Mouse (Mus musculus) intestine, postnatal 0 days (tissue): Measurements from ENCODE around the gene Car2. TPM values are rescaled to one million over a fixed set of nuclear protein-coding genes. Genes with fewer than 3 reads are reported as not detected.

Experiments used
- ATAC-seq: fragments of 200-750 bp; cut with Nextera tagmentation; 2 replicates; pipeline ENCODE4 v1.8.0; 2017; ENCODE audit warnings: mild to moderate bottlenecking, moderate TSS enrichment, moderate library complexity
- H3K27ac ChIP-seq: fragments of 300-500 bp; sonication (generic); 2 replicates; pipeline ENCODE4 v1.5.1; 2014; ENCODE audit warnings: mild to moderate bottlenecking, low read depth, low read length, moderate library complexity
- H3K27me3 ChIP-seq: fragments of 300-500 bp; sonication (generic); replicated peaks from 2 replicates; pipeline ENCODE4 v1.6.1; 2014; ENCODE audit warnings: low read length, mixed read lengths; ENCODE audit not compliant: control insufficient read depth, insufficient read depth
- H3K36me3 ChIP-seq: fragments of 300-500 bp; sonication (generic); 2 replicates; pipeline ENCODE4 v1.6.1; 2014; ENCODE audit warnings: mild to moderate bottlenecking, moderate library complexity; ENCODE audit not compliant: control insufficient read depth, insufficient read depth
- H3K4me1 ChIP-seq: fragments of 300-500 bp; sonication (generic); replicated peaks from 2 replicates; pipeline ENCODE4 v1.6.1; 2014; ENCODE audit warnings: antibody characterized with exemption, low read length, mixed read lengths; ENCODE audit not compliant: control insufficient read depth, insufficient read depth
- H3K4me2 ChIP-seq: fragments of 300-500 bp; sonication (generic); replicated peaks from 2 replicates; pipeline ENCODE4 v1.6.1; 2014; ENCODE audit warnings: low read depth, mild to moderate bottlenecking, moderate library complexity
- H3K4me3 ChIP-seq: fragments of 300-500 bp; sonication (generic); 2 replicates; pipeline ENCODE4 v1.5.1; 2014; ENCODE audit warnings: low read depth, low read length
- H3K9ac ChIP-seq: fragments of 300-500 bp; sonication (generic); 2 replicates; pipeline ENCODE4 v1.6.1; 2014; ENCODE audit warnings: mild to moderate bottlenecking, low read depth, low read length
- H3K9me3 ChIP-seq: fragments of 300-500 bp; sonication (generic); 2 replicates; pipeline ENCODE4 v1.6.1; 2016; ENCODE audit warnings: mixed run types; ENCODE audit not compliant: control insufficient read depth
- CTCF ChIP-seq: sonication (generic); IDR thresholded peaks from 2 replicates; pipeline ENCODE4 v1.5.1; 2016; ENCODE audit warnings: low read depth, mild to moderate bottlenecking, control low read depth, antibody characterized with exemption, moderate library complexity
- WGBS: fragments of 180-500 bp; shearing (Covaris S2); extraction: QIAGEN DNeasy Blood & Tissue Kit; methylation state at CpG from one replicate; pipeline ENCODE4 v1.1.7; 2014; 5-methylcytosine and 5-hydroxymethylcytosine counted together
- polyA plus RNA-seq: library from polyadenylated mRNA; unstranded; fragments of >200 nt; fragmentation: Nextera tagmentation; extraction: Ambion mirVana; gene quantifications from 2 replicates; pipeline ENCODE4 v1.2.1, GENCODE M21; 2015

The Car2 gene
- polyA plus RNA-seq, 1 experiment from 2014 or later: 39.5 TPM

- no peaks in the 10 kb centered on the region for H3K36me3 ChIP-seq
- ATAC-seq: no peak
- H3K4me1 ChIP-seq: no peaks in the 10 kb centered on the region
- TF ChIP-seq CTCF: no peak
- no peak overlapping the region for H3K4me3 ChIP-seq
- no peaks in the 10 kb centered on the region for H3K9me3 ChIP-seq
- H3K27me3 ChIP-seq: peaks cover 14% of the 10 kb centered on the region
- H3K9ac ChIP-seq: no peak overlapping the region
- WGBS: 75% methylated on average over 4 of the region's 4 CpGs
- H3K4me2 ChIP-seq: no peak overlapping the region
- H3K27ac ChIP-seq: no peak overlapping the region
Measured at GRCm38 (mm10) chr3:14889716-14890409, 3.8 kb downstream of the Car2 start.

GRCm38 (mm10) chr3:14892991-14893390 is 6.9 kb downstream of the Car2 start:
- Histone ChIP-seq H3K9me3 (no peaks in the 10 kb centered on the region), H3K27ac (no peak overlapping the region), H3K4me1 (no peaks in the 10 kb centered on the region), H3K4me2 (no peak overlapping the region), H3K27me3 (no peaks in the 10 kb centered on the region; the same call in 1 of the 2 replicates), H3K4me3 (no peak overlapping the region), H3K36me3 (no peaks in the 10 kb centered on the region), H3K9ac (no peak overlapping the region)
- TF ChIP-seq CTCF: no peak
- 73% methylated on average over 3 of the region's 3 CpGs for WGBS
- ATAC-seq: no peak

- H3K36me3 ChIP-seq: no peaks in the 10 kb centered on the region
- H3K27ac ChIP-seq: no peak overlapping the region
- no peaks in the 10 kb centered on the region for H3K4me1 ChIP-seq
- no peak overlapping the region for H3K4me2 ChIP-seq
- H3K9ac ChIP-seq: no peak overlapping the region
- no peaks in the 10 kb centered on the region for H3K9me3 ChIP-seq
- ATAC-seq: no peak
- H3K4me3 ChIP-seq: no peak overlapping the region
- TF ChIP-seq CTCF: no peak
- H3K27me3 ChIP-seq: no peaks in the 10 kb centered on the region
- WGBS: 59% methylated on average over 5 of the region's 5 CpGs
Measured at GRCm38 (mm10) chr3:14893700-14894099, 7.6 kb downstream of the Car2 start.

- no peak overlapping the region for H3K4me2 ChIP-seq
- H3K4me1 ChIP-seq: no peaks in the 10 kb centered on the region
- no peak for TF ChIP-seq CTCF
- H3K27me3 ChIP-seq: no peaks in the 10 kb centered on the region
- no peak for ATAC-seq
- H3K27ac ChIP-seq: no peak overlapping the region
- H3K4me3 ChIP-seq: no peak overlapping the region
- WGBS: 96% methylated on average over 3 of the region's 3 CpGs
- H3K36me3 ChIP-seq: no peaks in the 10 kb centered on the region
- H3K9ac ChIP-seq: no peak overlapping the region
- H3K9me3 ChIP-seq: no peaks in the 10 kb centered on the region
Measured at GRCm38 (mm10) chr3:14895333-14895732, 9.3 kb downstream of the Car2 start.

DNA sequence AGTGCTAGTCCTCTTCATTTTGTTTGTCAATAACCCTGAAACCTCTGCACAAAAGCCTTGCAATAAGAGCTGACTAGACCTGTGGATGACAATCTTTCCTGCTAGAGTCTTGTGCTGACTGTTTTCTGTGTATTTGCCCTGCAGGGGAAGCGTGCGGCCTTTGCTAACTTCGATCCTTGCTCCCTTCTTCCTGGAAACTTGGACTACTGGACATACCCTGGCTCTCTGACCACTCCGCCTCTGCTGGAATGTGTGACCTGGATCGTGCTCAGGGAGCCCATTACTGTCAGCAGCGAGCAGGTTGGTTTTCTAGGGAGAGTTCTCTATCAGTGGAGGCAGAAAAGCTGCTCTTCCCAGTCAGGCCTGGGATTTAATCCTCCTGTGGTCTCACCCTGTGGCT is 11.7 kb downstream of the Car2 start:
- no peak for TF ChIP-seq CTCF
- H3K4me2 ChIP-seq: no peak overlapping the region
- H3K4me3 ChIP-seq: no peak overlapping the region
- WGBS: 67% methylated on average over 6 of the region's 6 CpGs
- H3K27ac ChIP-seq: no peak overlapping the region
- no peaks in the 10 kb centered on the region for H3K9me3 ChIP-seq
- no peak overlapping the region for H3K9ac ChIP-seq
- H3K27me3 ChIP-seq: no peaks in the 10 kb centered on the region
- no peaks in the 10 kb centered on the region for H3K4me1 ChIP-seq
- ATAC-seq: no peak
- H3K36me3 ChIP-seq: no peaks in the 10 kb centered on the region

- no peak for ATAC-seq
- Histone ChIP-seq H3K4me2 (no peak overlapping the region), H3K9ac (no peak overlapping the region), H3K4me3 (no peak overlapping the region), H3K27me3 (no peaks in the 10 kb centered on the region), H3K36me3 (no peaks in the 10 kb centered on the region), H3K27ac (no peak overlapping the region), H3K4me1 (no peaks in the 10 kb centered on the region), H3K9me3 (no peaks in the 10 kb centered on the region)
- WGBS: 91% methylated on average over 3 of the region's 3 CpGs
- no peak for TF ChIP-seq CTCF
Measured at GRCm38 (mm10) chr3:14903380-14903779, 17.3 kb downstream of the Car2 start.
